Mouse (Mus musculus) erythroblast, embryonic 14.5 days (primary cell): Measurements from ENCODE around the gene Car5b. TPM values are rescaled to one million over a fixed set of nuclear protein-coding genes. Genes with fewer than 3 reads are reported as not detected.

Experiments used
- H3K27me3 ChIP-seq: 2 replicates; pipeline ENCODE4 v1.6.1; 2012; ENCODE audit warnings: inconsistent platforms; ENCODE audit not compliant: control insufficient read depth
- H3K36me3 ChIP-seq: 2 replicates; pipeline ENCODE4 v1.6.1; 2012; ENCODE audit warnings: mild to moderate bottlenecking, inconsistent platforms; ENCODE audit not compliant: control insufficient read depth
- H3K4me1 ChIP-seq: 2 replicates; pipeline ENCODE4 v1.6.1; 2012; ENCODE audit warnings: inconsistent platforms; ENCODE audit not compliant: control insufficient read depth
- H3K4me3 ChIP-seq: replicated peaks from 2 replicates; pipeline ENCODE3; 2012; ENCODE audit warnings: moderate library complexity, mild to moderate bottlenecking, inconsistent platforms
- H3K9me3 ChIP-seq: 2 replicates; pipeline ENCODE4 v1.6.1; 2012; ENCODE audit warnings: low read length, inconsistent platforms, mixed read lengths; ENCODE audit not compliant: control insufficient read depth
- GATA1 ChIP-seq: IDR thresholded peaks from 2 replicates; pipeline ENCODE4 v1.6.1; 2012; ENCODE audit warnings: low read length, inconsistent platforms, mixed read lengths
- TAL1 ChIP-seq: IDR thresholded peaks from 3 replicates; pipeline ENCODE4 v1.6.1; 2012; ENCODE audit warnings: low read length, inconsistent platforms, mixed read lengths
- polyA plus RNA-seq: library from polyadenylated mRNA; stranded (reverse); fragments of >175 nt; gene quantifications from 2 replicates; pipeline ENCODE4 v1.2.3, GENCODE M21; 2012

The Car5b gene
- polyA plus RNA-seq, 1 experiment: not detected

- no peaks in the 10 kb centered on the region for H3K9me3 ChIP-seq
- no peaks in the 10 kb centered on the region for H3K36me3 ChIP-seq
- no peaks in the 10 kb centered on the region for H3K4me1 ChIP-seq
- no peak overlapping the region for H3K4me3 ChIP-seq
- no peaks in the 10 kb centered on the region for H3K27me3 ChIP-seq
- TF ChIP-seq GATA1 (no peak), TAL1 (no peak)
These were observed 40.0 kb downstream of the Car5b start for GRCm38 (mm10) chrX:163987718-163988374.

- Histone ChIP-seq H3K27me3 (no peaks in the 10 kb centered on the region), H3K4me3 (no peak overlapping the region), H3K4me1 (no peaks in the 10 kb centered on the region), H3K9me3 (no peaks in the 10 kb centered on the region), H3K36me3 (no peaks in the 10 kb centered on the region)
- no peak for TF ChIP-seq TAL1
- no peak for TF ChIP-seq GATA1
These were observed 45.7 kb downstream of the Car5b start for GRCm38 (mm10) chrX:163982129-163982528.

GRCm38 (mm10) chrX:163981500-163981899 lies 46.3 kb downstream of the Car5b start:
- no peak for TF ChIP-seq TAL1
- TF ChIP-seq GATA1: no peak
- Histone ChIP-seq H3K4me1 (no peaks in the 10 kb centered on the region), H3K4me3 (no peak overlapping the region), H3K36me3 (no peaks in the 10 kb centered on the region), H3K27me3 (no peaks in the 10 kb centered on the region), H3K9me3 (no peaks in the 10 kb centered on the region)

GRCm38 (mm10) chrX:163981092-163981491 lies 46.7 kb downstream of the Car5b start:
- Histone ChIP-seq H3K36me3 (no peaks in the 10 kb centered on the region), H3K4me3 (no peak overlapping the region), H3K27me3 (no peaks in the 10 kb centered on the region), H3K4me1 (no peaks in the 10 kb centered on the region), H3K9me3 (no peaks in the 10 kb centered on the region)
- TF ChIP-seq TAL1 (no peak), GATA1 (no peak)

- H3K4me1 ChIP-seq: peaks cover 19% of the 10 kb centered on the region
- TF ChIP-seq GATA1: no peak
- no peak for TF ChIP-seq TAL1
- peaks cover 33% of the 10 kb centered on the region for H3K36me3 ChIP-seq
- H3K9me3 ChIP-seq: peaks cover 8% of the 10 kb centered on the region
- H3K27me3 ChIP-seq: peaks cover 2% of the 10 kb centered on the region; the same call in 1 of the 2 replicates
- peak within 1 kb of the TSS; percentile 91 for H3K4me3 ChIP-seq
These were observed 69.3 kb downstream of the Car5b start, which contains the start of gene Zrsr2 for GRCm38 (mm10) chrX:163958467-163958875. Gene Zrsr2 (minus strand): TSS chrX:163958661.

GRCm38 (mm10) chrX:163957803-163958466 lies 69.9 kb downstream of the Car5b start:
- H3K4me1 ChIP-seq: peaks cover 19% of the 10 kb centered on the region
- TF ChIP-seq TAL1 (no peak), GATA1 (no peak)
- peak overlapping the region; percentile 91 for H3K4me3 ChIP-seq
- H3K36me3 ChIP-seq: peaks cover 38% of the 10 kb centered on the region
- peaks cover 2% of the 10 kb centered on the region; the same call in 1 of the 2 replicates for H3K27me3 ChIP-seq
- H3K9me3 ChIP-seq: peaks cover 8% of the 10 kb centered on the region

GRCm38 (mm10) chrX:163957381-163957780 lies 70.4 kb downstream of the Car5b start:
- TF ChIP-seq GATA1: no peak
- no peak for TF ChIP-seq TAL1
- peaks cover 41% of the 10 kb centered on the region for H3K36me3 ChIP-seq

GRCm38 (mm10) chrX:163951618-163952017 lies 76.2 kb downstream of the Car5b start:
- Histone ChIP-seq H3K27me3 (no peaks in the 10 kb centered on the region), H3K36me3 (peaks cover 89% of the 10 kb centered on the region), H3K4me3 (no peak overlapping the region), H3K9me3 (no peaks in the 10 kb centered on the region), H3K4me1 (peaks cover under 1% of the 10 kb centered on the region; the same call in 1 of the 2 replicates)
- no peak for TF ChIP-seq TAL1

More at GRCm38 (mm10) chrX:163957381-163957780, 70.4 kb downstream of the Car5b start:
- Histone ChIP-seq H3K4me1 (peaks cover 19% of the 10 kb centered on the region), H3K9me3 (peaks cover 8% of the 10 kb centered on the region), H3K4me3 (peak overlapping the region; percentile 91), H3K27me3 (peaks cover 2% of the 10 kb centered on the region; the same call in 1 of the 2 replicates)

GRCm38 (mm10) chrX:163944381-163944780 lies 83.4 kb downstream of the Car5b start:
- Histone ChIP-seq H3K4me3 (no peak overlapping the region), H3K27me3 (no peaks in the 10 kb centered on the region), H3K9me3 (no peaks in the 10 kb centered on the region), H3K36me3 (peaks cover 87% of the 10 kb centered on the region), H3K4me1 (no peaks in the 10 kb centered on the region)
- TF ChIP-seq TAL1 (no peak), GATA1 (no peak)
